Mouse (Mus musculus) ovary, adult 10 weeks (tissue): ENCODE results near the gene Gm21671. TPM values are rescaled to one million over a fixed set of nuclear protein-coding genes. Genes with fewer than 3 reads are reported as not detected.

Experiments used
- polyA plus RNA-seq: library from polyadenylated mRNA; stranded (reverse); fragments of 350-450 nt; fragmentation: Illumina TruSeq; extraction: RNeasy Lipid Tissue Mini Kit (QIAGEN cat#74804); gene quantifications from one replicate; pipeline ENCODE4 v1.2.3, GENCODE M21; 2014

Gene Gm21671
- polyA plus RNA-seq = 3.0 TPM

DNA sequence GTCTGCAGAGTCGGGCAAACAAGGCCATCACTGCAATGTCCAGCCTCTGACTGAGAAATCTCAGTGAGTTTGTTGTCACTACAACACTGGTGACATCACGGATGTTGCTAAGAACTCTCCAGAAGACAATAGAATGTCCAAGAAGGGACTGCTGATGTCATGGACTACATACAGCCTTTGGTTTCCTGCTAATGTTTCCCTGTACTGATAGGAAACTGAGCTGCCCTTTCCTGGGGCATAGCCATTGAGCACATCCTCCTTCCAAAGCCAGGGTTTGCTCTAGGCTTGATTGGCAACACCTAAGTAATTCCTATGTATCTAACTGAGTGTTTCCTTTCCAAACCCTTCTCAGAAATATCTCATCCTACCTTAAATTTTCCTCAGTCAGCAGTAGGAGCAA, at the start of gene Gm21671:
TSS of gene Gm21671 (minus strand) at position 101 of the 400 bp plus-strand sequence.

GRCm38 (mm10) chr5:25988550-25988949, 34.3 kb upstream of the Gm21671 start, which contains the start of gene Gm21698:
Gene Gm21698, minus strand, starts transcription at chr5:25988650.

DNA sequence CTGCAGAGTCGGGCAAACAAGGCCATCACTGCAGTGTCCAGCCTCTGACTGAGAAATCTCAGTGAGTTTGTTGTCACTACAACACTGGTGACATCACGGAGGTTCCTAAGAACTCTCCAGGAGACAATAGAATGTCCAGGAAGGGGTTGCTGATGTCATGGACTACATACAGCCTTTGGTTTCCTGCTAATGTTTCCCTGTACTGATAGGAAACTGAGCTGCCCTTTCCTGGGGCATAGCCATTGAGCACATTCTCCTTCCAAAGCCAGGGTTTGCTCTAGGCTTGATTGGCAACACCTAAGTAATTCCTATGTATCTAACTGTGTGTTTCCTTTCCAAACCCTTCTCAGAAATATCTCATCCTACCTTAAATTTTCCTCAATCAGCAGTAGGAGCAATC, 18.3 kb upstream of the Gm21671 start, which contains the start of gene Gm21680:
TSS of gene Gm21680 (minus strand) at position 101 of the 400 bp plus-strand sequence.

DNA sequence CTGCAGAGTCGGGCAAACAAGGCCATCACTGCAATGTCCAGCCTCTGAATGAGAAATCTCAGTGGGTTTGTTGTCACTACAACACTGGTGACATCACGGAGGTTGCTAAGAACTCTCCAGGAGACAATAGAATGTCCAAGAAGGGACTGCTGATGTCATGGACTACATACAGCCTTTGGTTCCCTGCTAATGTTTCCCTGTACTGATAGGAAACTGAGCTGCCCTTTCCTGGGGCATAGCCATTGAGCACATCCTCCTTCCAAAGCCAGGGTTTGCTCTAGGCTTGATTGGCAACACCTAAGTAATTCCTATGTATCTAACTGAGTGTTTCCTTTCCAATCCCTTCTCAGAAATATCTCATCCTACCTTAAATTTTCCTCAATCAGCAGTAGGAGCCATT, 11.9 kb downstream of the Gm21671 start, which contains the start of gene Gm21663:
TSS of gene Gm21663 (minus strand) at position 101 of the 400 bp plus-strand sequence.

Other genes starting within 250 kb of the Gm21671 start
- 17.8 TPM for gene Xrcc2, start 248.6 kb downstream of the Gm21671 start, polyA plus RNA-seq
- gene Actr3b, start 194.4 kb downstream of the Gm21671 start, polyA plus RNA-seq = 37.5 TPM
- 1.7 TPM for gene Gm21663, start 12.0 kb downstream of the Gm21671 start, polyA plus RNA-seq
- gene Gm21680, start 18.2 kb upstream of the Gm21671 start, polyA plus RNA-seq = not detected
- 3.8 TPM for gene Gm21698, start 34.2 kb upstream of the Gm21671 start, polyA plus RNA-seq
- 1.3 TPM for gene Gm1979, start 50.4 kb upstream of the Gm21671 start, polyA plus RNA-seq
- 0.40 TPM for gene Gm5862, start 68.5 kb upstream of the Gm21671 start, polyA plus RNA-seq
- gene Speer4a, start 85.1 kb upstream of the Gm21671 start, polyA plus RNA-seq = 4.7 TPM
- gene Gm7347, start 104.2 kb upstream of the Gm21671 start, polyA plus RNA-seq = 0.77 TPM
- 0.31 TPM for gene Gm10471, start 134.9 kb upstream of the Gm21671 start, polyA plus RNA-seq
- gene 5031410I06Rik, start 150.9 kb upstream of the Gm21671 start, polyA plus RNA-seq = 0.91 TPM
- 0.97 TPM for gene Gm10220, start 167.0 kb upstream of the Gm21671 start, polyA plus RNA-seq